Mouse (Mus musculus): ENCODE results near the gene Tfe3. TPM values are rescaled to one million over a fixed set of nuclear protein-coding genes. Genes with fewer than 3 reads are reported as not detected.

Gene Tfe3
- polyA plus RNA-seq, 2 experiments, result 4.7 to 5.7 TPM

- 74% methylated on average over 4 of the region's 4 CpGs for WGBS (ENCODE audit: insufficient replicate concordance)
Measured at GRCm38 (mm10) chrX:7782603-7783092, 20.3 kb downstream of the Tfe3 start.

GRCm38 (mm10) chrX:7789542-7790136 lies 27.3 kb downstream of the Tfe3 start, which contains the start of gene Gripap1:
TSS of gene Gripap1 (plus strand) at chrX:7789765.
- ATAC-seq (ENCODE audit: insufficient read depth) (peak; percentile 90), DNase-seq (ENCODE audit: low read depth in 3 of 3, low spot score in 3 of 3) (peak; percentile 75 to 83 (median 77))
- Histone ChIP-seq H3K4me2 (ENCODE audit: low read depth) (peak within 1 kb of the TSS; percentile 76), H3K27me3 (ENCODE audit: control insufficient read depth, insufficient read depth, low read length) (no peaks in the 10 kb centered on the region), H3K4me1 (replicated peaks; ENCODE audit: control insufficient read depth in 2 of 2, insufficient read depth in 2 of 2, low read length in 1 of 2) (no peaks in the 10 kb centered on the region; a peak in 1 of 4 replicates), H3K9ac (replicated peaks) (peak within 1 kb of the TSS; percentile 77), H3K27ac (peak within 1 kb of the TSS; percentile 57), H3K4me3 (ENCODE audit: insufficient read depth in 1 of 2, low read depth in 2 of 2, low read length in 2 of 2) (peak within 1 kb of the TSS; percentile 76 to 97), H3K36me3 (replicated peaks; ENCODE audit: control insufficient read depth, insufficient read depth, low read depth) (no peaks in the 10 kb centered on the region), H3K9me3 (ENCODE audit: control insufficient read depth, low read length) (no peaks in the 10 kb centered on the region)
- TF ChIP-seq CTCF (IDR thresholded peaks at IDR 0.05; ENCODE audit: low read depth), result no peak
- no peak for TF ChIP-seq EP300 (IDR thresholded peaks at IDR 0.05; ENCODE audit: low read depth)
- 10% methylated on average over 24 of the region's 24 CpGs for WGBS (ENCODE audit: insufficient replicate concordance)

More at GRCm38 (mm10) chrX:7782603-7783092, 20.3 kb downstream of the Tfe3 start:
- Histone ChIP-seq H3K9ac (replicated peaks) (no peak overlapping the region), H3K9me3 (ENCODE audit: control insufficient read depth, low read length) (no peaks in the 10 kb centered on the region), H3K27me3 (ENCODE audit: control insufficient read depth, insufficient read depth, low read length) (no peaks in the 10 kb centered on the region), H3K36me3 (replicated peaks; ENCODE audit: control insufficient read depth, insufficient read depth, low read depth) (no peaks in the 10 kb centered on the region), H3K4me2 (ENCODE audit: low read depth) (no peak overlapping the region), H3K4me3 (ENCODE audit: insufficient read depth in 1 of 2, low read depth in 2 of 2, low read length in 2 of 2) (no peak overlapping the region), H3K27ac (no peak overlapping the region), H3K4me1 (replicated peaks; ENCODE audit: control insufficient read depth in 2 of 2, insufficient read depth in 2 of 2, low read length in 1 of 2) (peaks cover 10 to 24% of the 10 kb centered on the region in 2 experiments)
- ATAC-seq (ENCODE audit: insufficient read depth) (no peak), DNase-seq (ENCODE audit: low read depth in 3 of 3, low spot score in 3 of 3) (no peak)
- peak; percentile 10; the same call in 1 of the 2 replicates for TF ChIP-seq CTCF (IDR thresholded peaks at IDR 0.05; ENCODE audit: low read depth)
- no peak for TF ChIP-seq EP300 (IDR thresholded peaks at IDR 0.05; ENCODE audit: low read depth)

- peak; percentile 44; the same call in 1 of the 2 replicates for ATAC-seq (ENCODE audit: insufficient read depth)
- whole genome bisulfite sequencing (ENCODE audit: insufficient replicate concordance), result 13% methylated on average over 5 of the region's 5 CpGs
Measured at GRCm38 (mm10) chrX:7790309-7790708, 27.9 kb downstream of the Tfe3 start.

GRCm38 (mm10) chrX:7793361-7793760 lies 31.0 kb downstream of the Tfe3 start:
- Histone ChIP-seq H3K9me3 (ENCODE audit: control insufficient read depth, low read length) (no peaks in the 10 kb centered on the region), H3K4me3 (ENCODE audit: insufficient read depth in 1 of 2, low read depth in 2 of 2, low read length in 2 of 2) (no peak overlapping the region), H3K36me3 (replicated peaks; ENCODE audit: control insufficient read depth, insufficient read depth, low read depth) (no peaks in the 10 kb centered on the region), H3K9ac (replicated peaks) (no peak overlapping the region), H3K4me1 (replicated peaks; ENCODE audit: control insufficient read depth in 2 of 2, insufficient read depth in 2 of 2, low read length in 1 of 2) (peaks cover 0 to 4% of the 10 kb centered on the region in 2 experiments; a peak in 2 of 4 replicates), H3K27ac (no peak overlapping the region), H3K27me3 (ENCODE audit: control insufficient read depth, insufficient read depth, low read length) (no peaks in the 10 kb centered on the region), H3K4me2 (ENCODE audit: low read depth) (no peak overlapping the region)
- peak; percentile 58 for TF ChIP-seq CTCF (IDR thresholded peaks at IDR 0.05; ENCODE audit: low read depth)
- TF ChIP-seq EP300 (IDR thresholded peaks at IDR 0.05; ENCODE audit: low read depth), result no peak
- WGBS (ENCODE audit: insufficient replicate concordance), result 39% methylated on average over 3 of the region's 3 CpGs
- no peak for ATAC-seq (ENCODE audit: insufficient read depth)
- no peak for DNase-seq (ENCODE audit: low read depth in 3 of 3, low spot score in 3 of 3)

More at GRCm38 (mm10) chrX:7790309-7790708, 27.9 kb downstream of the Tfe3 start:
- no peaks in the 10 kb centered on the region; a peak in 1 of 4 replicates for H3K4me1 ChIP-seq (replicated peaks; ENCODE audit: control insufficient read depth in 2 of 2, insufficient read depth in 2 of 2, low read length in 1 of 2)
- DNase-seq (ENCODE audit: low read depth in 3 of 3, low spot score in 3 of 3), result no peak
- TF ChIP-seq EP300 (IDR thresholded peaks at IDR 0.05; ENCODE audit: low read depth) (no peak), CTCF (IDR thresholded peaks at IDR 0.05; ENCODE audit: low read depth) (no peak)
- peak overlapping the region; percentile 76 for H3K4me2 ChIP-seq (ENCODE audit: low read depth)
- H3K27ac ChIP-seq, result peak overlapping the region; percentile 36
- no peaks in the 10 kb centered on the region for H3K27me3 ChIP-seq (ENCODE audit: control insufficient read depth, insufficient read depth, low read length)
- peak overlapping the region; percentile 76 to 97 for H3K4me3 ChIP-seq (ENCODE audit: insufficient read depth in 1 of 2, low read depth in 2 of 2, low read length in 2 of 2)
- no peaks in the 10 kb centered on the region for H3K36me3 ChIP-seq (replicated peaks; ENCODE audit: control insufficient read depth, insufficient read depth, low read depth)
- H3K9ac ChIP-seq (replicated peaks), result peak overlapping the region; percentile 77
- no peaks in the 10 kb centered on the region for H3K9me3 ChIP-seq (ENCODE audit: control insufficient read depth, low read length)

GRCm38 (mm10) chrX:7795016-7795415 lies 32.7 kb downstream of the Tfe3 start:
- no peak for DNase-seq (ENCODE audit: low read depth in 3 of 3, low spot score in 3 of 3)
- TF ChIP-seq EP300 (IDR thresholded peaks at IDR 0.05; ENCODE audit: low read depth), result no peak
- no peak for TF ChIP-seq CTCF (IDR thresholded peaks at IDR 0.05; ENCODE audit: low read depth)
- no peak for ATAC-seq (ENCODE audit: insufficient read depth)
- Histone ChIP-seq H3K9ac (replicated peaks) (no peak overlapping the region), H3K9me3 (ENCODE audit: control insufficient read depth, low read length) (no peaks in the 10 kb centered on the region), H3K27me3 (ENCODE audit: control insufficient read depth, insufficient read depth, low read length) (no peaks in the 10 kb centered on the region), H3K4me1 (replicated peaks; ENCODE audit: control insufficient read depth in 2 of 2, insufficient read depth in 2 of 2, low read length in 1 of 2) (peaks cover 0 to 4% of the 10 kb centered on the region in 2 experiments; a peak in 2 of 4 replicates), H3K4me2 (ENCODE audit: low read depth) (no peak overlapping the region), H3K36me3 (replicated peaks; ENCODE audit: control insufficient read depth, insufficient read depth, low read depth) (peaks cover 5% of the 10 kb centered on the region; the same call in 1 of the 2 replicates), H3K4me3 (ENCODE audit: insufficient read depth in 1 of 2, low read depth in 2 of 2, low read length in 2 of 2) (no peak overlapping the region), H3K27ac (no peak overlapping the region)
- 49% methylated on average over 7 of the region's 7 CpGs for WGBS (ENCODE audit: insufficient replicate concordance)

Measured in liver, embryonic 14.5 days (tissue).